Mouse (Mus musculus): ENCODE results near the gene Tcf25. TPM values are rescaled to one million over a fixed set of nuclear protein-coding genes. Genes with fewer than 3 reads are reported as not detected.

Tcf25 gene
- 295 TPM for polyA plus RNA-seq (2014; fragmentation: Illumina TruSeq; extraction: RNeasy Lipid Tissue Mini Kit (QIAGEN cat#74804); ENCODE audit: low read depth, low replicate concordance)

GRCm38 (mm10) chr8:123373403-123374238 lies at the start of gene Tcf25:
Tcf25 (plus strand) TSS chr8:123373753.

GRCm38 (mm10) chr8:123332262-123333090 lies 41.1 kb upstream of the Tcf25 start, which contains the start of gene Spire2:
Spire2 (plus strand) TSS chr8:123332713.

GRCm38 (mm10) chr8:123406786-123407185 lies 33.2 kb downstream of the Tcf25 start, which contains the start of gene Mc1r:
Mc1r (plus strand) TSS chr8:123407107.

GRCm38 (mm10) chr8:123411246-123411645 lies 37.7 kb downstream of the Tcf25 start, which contains the start of gene Tubb3:
Tubb3 (plus strand) TSS chr8:123411424.

GRCm38 (mm10) chr8:123423441-123423840 lies 49.9 kb downstream of the Tcf25 start, which contains the start of gene Def8:
Def8 (plus strand) TSS chr8:123423527.

Other genes starting within 250 kb of the Tcf25 start
- gene Sult5a1, start 215.4 kb upstream of the Tcf25 start, polyA plus RNA-seq (2014; fragmentation: Illumina TruSeq; extraction: RNeasy Lipid Tissue Mini Kit (QIAGEN cat#74804); ENCODE audit: low read depth, low replicate concordance), result not detected
- gene Dpep1, start 187.5 kb upstream of the Tcf25 start, polyA plus RNA-seq (2014; fragmentation: Illumina TruSeq; extraction: RNeasy Lipid Tissue Mini Kit (QIAGEN cat#74804); ENCODE audit: low read depth, low replicate concordance), result 33.6 TPM
- gene Chmp1a, start 161.0 kb upstream of the Tcf25 start, polyA plus RNA-seq (2014; fragmentation: Illumina TruSeq; extraction: RNeasy Lipid Tissue Mini Kit (QIAGEN cat#74804); ENCODE audit: low read depth, low replicate concordance), result 16.8 TPM
- gene Spata33, start 160.9 kb upstream of the Tcf25 start, polyA plus RNA-seq (2014; fragmentation: Illumina TruSeq; extraction: RNeasy Lipid Tissue Mini Kit (QIAGEN cat#74804); ENCODE audit: low read depth, low replicate concordance), result 0.60 TPM
- gene Cdk10, start 148.9 kb upstream of the Tcf25 start, polyA plus RNA-seq (2014; fragmentation: Illumina TruSeq; extraction: RNeasy Lipid Tissue Mini Kit (QIAGEN cat#74804); ENCODE audit: low read depth, low replicate concordance), result 5.6 TPM
- gene Spata2l, start 137.5 kb upstream of the Tcf25 start, polyA plus RNA-seq (2014; fragmentation: Illumina TruSeq; extraction: RNeasy Lipid Tissue Mini Kit (QIAGEN cat#74804); ENCODE audit: low read depth, low replicate concordance), result not detected
- gene Zfp276, start 119.6 kb upstream of the Tcf25 start, polyA plus RNA-seq (2014; fragmentation: Illumina TruSeq; extraction: RNeasy Lipid Tissue Mini Kit (QIAGEN cat#74804); ENCODE audit: low read depth, low replicate concordance), result 2.1 TPM
- gene Vps9d1, start 119.4 kb upstream of the Tcf25 start, polyA plus RNA-seq (2014; fragmentation: Illumina TruSeq; extraction: RNeasy Lipid Tissue Mini Kit (QIAGEN cat#74804); ENCODE audit: low read depth, low replicate concordance), result 1.4 TPM
- gene Fanca, start 55.2 kb upstream of the Tcf25 start, polyA plus RNA-seq (2014; fragmentation: Illumina TruSeq; extraction: RNeasy Lipid Tissue Mini Kit (QIAGEN cat#74804); ENCODE audit: low read depth, low replicate concordance), result 0.35 TPM
- 1.7 TPM for gene Spire2, start 41.0 kb upstream of the Tcf25 start, polyA plus RNA-seq (2014; fragmentation: Illumina TruSeq; extraction: RNeasy Lipid Tissue Mini Kit (QIAGEN cat#74804); ENCODE audit: low read depth, low replicate concordance)
- not detected for gene Mc1r, start 33.4 kb downstream of the Tcf25 start, polyA plus RNA-seq (2014; fragmentation: Illumina TruSeq; extraction: RNeasy Lipid Tissue Mini Kit (QIAGEN cat#74804); ENCODE audit: low read depth, low replicate concordance)
- 0.85 TPM for gene Tubb3, start 37.7 kb downstream of the Tcf25 start, polyA plus RNA-seq (2014; fragmentation: Illumina TruSeq; extraction: RNeasy Lipid Tissue Mini Kit (QIAGEN cat#74804); ENCODE audit: low read depth, low replicate concordance)
- gene Def8, start 49.8 kb downstream of the Tcf25 start, polyA plus RNA-seq (2014; fragmentation: Illumina TruSeq; extraction: RNeasy Lipid Tissue Mini Kit (QIAGEN cat#74804); ENCODE audit: low read depth, low replicate concordance), result 1.9 TPM
- gene Afg3l1, start 104.2 kb downstream of the Tcf25 start, polyA plus RNA-seq (2014; fragmentation: Illumina TruSeq; extraction: RNeasy Lipid Tissue Mini Kit (QIAGEN cat#74804); ENCODE audit: low read depth, low replicate concordance), result 8.0 TPM
- gene Dbndd1, start 141.7 kb downstream of the Tcf25 start, polyA plus RNA-seq (2014; fragmentation: Illumina TruSeq; extraction: RNeasy Lipid Tissue Mini Kit (QIAGEN cat#74804); ENCODE audit: low read depth, low replicate concordance), result not detected
- 0.91 TPM for gene Gas8, start 145.1 kb downstream of the Tcf25 start, polyA plus RNA-seq (2014; fragmentation: Illumina TruSeq; extraction: RNeasy Lipid Tissue Mini Kit (QIAGEN cat#74804); ENCODE audit: low read depth, low replicate concordance)